Mouse (Mus musculus) CH12.LX (cell line): ENCODE measurements at regions not wholly inside any gene's neighbourhood (a gene's known extent, or its start where the extent isn't known, plus 50 kb on each side); places are given as distances from the start of the nearest gene placed in this dataset.

Source experiments
- DNase-seq: peaks from one replicate; pipeline ENCODE4 v3.0.0-alpha.2; 2013; ENCODE audit errors: extremely low read depth
- H3K27ac ChIP-seq: 2 replicates; pipeline ENCODE4 v1.5.1; 2012; ENCODE audit warnings: low read depth, mild to moderate bottlenecking, control low read depth, moderate library complexity; ENCODE audit not compliant: insufficient read depth
- H3K27me3 ChIP-seq: replicated peaks from 2 replicates; pipeline ENCODE3; 2012; ENCODE audit warnings: inconsistent platforms
- H3K36me3 ChIP-seq, 2 experiments: replicated peaks in 1 of 2; 2 replicates each; pipeline versions ENCODE3 to v1.6.1; 2012; ENCODE audit warnings: inconsistent platforms in 1 of 2, low read length in 1 of 2, mild to moderate bottlenecking in 1 of 2, mixed read lengths in 1 of 2, moderate library complexity in 1 of 2; ENCODE audit not compliant: control insufficient read depth in 1 of 2, insufficient read depth in 1 of 2
- H3K4me1 ChIP-seq, 2 experiments: 2 replicates each; pipeline ENCODE4 v1.6.1; 2012; ENCODE audit warnings: inconsistent platforms in 1 of 2, moderate library complexity in 1 of 2; ENCODE audit not compliant: insufficient read depth in 2 of 2, control insufficient read depth in 1 of 2
- H3K4me2 ChIP-seq: 2 replicates; pipeline ENCODE4 v1.6.1; 2012; ENCODE audit warnings: low read depth, mild to moderate bottlenecking, control low read depth; ENCODE audit not compliant: poor library complexity, insufficient read depth, severe bottlenecking
- H3K4me3 ChIP-seq, 3 experiments: fragments of 150-350 bp in 1 of 3; sonication (generic) in 1 of 3; replicated peaks in 1 of 3; 2 replicates each; pipeline versions ENCODE3 to v1.5.1; 2011 to 2012; ENCODE audit warnings: low read depth in 2 of 3, low read length in 2 of 3, mild to moderate bottlenecking in 2 of 3, moderate library complexity in 2 of 3, control low read depth in 1 of 3, improper control_type of control experiment in 1 of 3, inconsistent platforms in 1 of 3, mixed read lengths in 1 of 3; ENCODE audit not compliant: poor library complexity in 1 of 3
- H3K79me2 ChIP-seq: replicated peaks from 2 replicates; pipeline ENCODE4 v1.6.1; 2012; ENCODE audit warnings: mild to moderate bottlenecking, moderate library complexity; ENCODE audit not compliant: control insufficient read depth, poor library complexity, insufficient read depth, severe bottlenecking; ENCODE audit errors: extremely low read depth
- H3K9ac ChIP-seq: 2 replicates; pipeline ENCODE4 v1.6.1; 2012; ENCODE audit warnings: low read depth, mild to moderate bottlenecking, control low read depth, moderate library complexity; ENCODE audit not compliant: insufficient read depth
- H3K9me3 ChIP-seq: replicated peaks from 2 replicates; pipeline ENCODE3; 2012; ENCODE audit warnings: low read length, inconsistent platforms, mixed read lengths
- CHD1 ChIP-seq: IDR thresholded peaks from 2 replicates; pipeline ENCODE4 v1.6.1; 2012; ENCODE audit warnings: low read depth, low read length, improper control_type of control experiment, inconsistent platforms
- ELF1 ChIP-seq: IDR thresholded peaks from 2 replicates; pipeline ENCODE4 v1.6.1; 2014; ENCODE audit warnings: low read depth, mild to moderate bottlenecking, inconsistent platforms, low read length, improper control_type of control experiment
- GABPA ChIP-seq: IDR thresholded peaks from 2 replicates; pipeline ENCODE4 v1.6.1; 2012; ENCODE audit warnings: low read depth, low read length, improper control_type of control experiment, inconsistent platforms; ENCODE audit not compliant: insufficient replicate concordance
- HCFC1 ChIP-seq: IDR thresholded peaks from 2 replicates; pipeline ENCODE4 v1.6.1; 2012; ENCODE audit warnings: low read depth, mild to moderate bottlenecking, inconsistent platforms, low read length, improper control_type of control experiment
- KAT2A ChIP-seq: IDR thresholded peaks from 2 replicates; pipeline ENCODE4 v1.6.1; 2012; ENCODE audit warnings: low read length, improper control_type of control experiment, inconsistent platforms; ENCODE audit not compliant: insufficient replicate concordance
- MEF2A ChIP-seq: IDR thresholded peaks from 2 replicates; pipeline ENCODE4 v1.6.1; 2014; ENCODE audit warnings: low read depth, mild to moderate bottlenecking, inconsistent platforms, low read length, improper control_type of control experiment, borderline replicate concordance
- NELFE ChIP-seq: IDR thresholded peaks from 2 replicates; pipeline ENCODE4 v1.6.1; 2011; ENCODE audit warnings: low read depth, low read length, improper control_type of control experiment
- PAX5 ChIP-seq: IDR thresholded peaks from 2 replicates; pipeline ENCODE4 v1.6.1; 2012; ENCODE audit warnings: low read length, inconsistent platforms, mixed read lengths
- RAD21 ChIP-seq: IDR thresholded peaks from 2 replicates; pipeline ENCODE4 v1.6.1; 2011; ENCODE audit warnings: low read depth, mild to moderate bottlenecking, low read length, improper control_type of control experiment, moderate library complexity
- TCF12 ChIP-seq: IDR thresholded peaks from 2 replicates; pipeline ENCODE4 v1.6.1; 2014; ENCODE audit warnings: low read depth, mild to moderate bottlenecking, inconsistent platforms, low read length, improper control_type of control experiment
- USF1 ChIP-seq: IDR thresholded peaks from 2 replicates; pipeline ENCODE4 v1.6.1; 2014; ENCODE audit warnings: low read depth, mild to moderate bottlenecking, inconsistent platforms, low read length, improper control_type of control experiment
- USF2 ChIP-seq: conservative IDR thresholded peaks from 2 replicates; pipeline ENCODE4 v1.6.1; 2011; ENCODE audit warnings: low read depth, low read length, improper control_type of control experiment
- ZKSCAN1 ChIP-seq: IDR thresholded peaks from 2 replicates; pipeline ENCODE4 v1.6.1; 2012; ENCODE audit warnings: low read depth, inconsistent platforms, low read length, improper control_type of control experiment, borderline replicate concordance
- ZMIZ1 ChIP-seq: IDR thresholded peaks from 2 replicates; pipeline ENCODE4 v1.6.1; 2012; ENCODE audit warnings: low read depth, mild to moderate bottlenecking, inconsistent platforms, low read length, improper control_type of control experiment
- dilution Hi-C: fragments of 300-500 bp; cut with MboI; formaldehyde crosslinking; loops from 2 replicates; pipeline ENCODE4 v1.14.3; 2020; ENCODE audit warnings: low sequenced_read_pairs; ENCODE audit not compliant: extremely low pct_unique_long_range_greater_than_20kb, extremely low pct_ligation_motif_present
- in situ Hi-C: fragments of 300-500 bp; cut with MboI; formaldehyde crosslinking; loops from 3 replicates; pipeline ENCODE4 v1.14.3; 2019; ENCODE audit warnings: low sequenced_read_pairs, low pct_ligation_motif_present, low pct_unique_long_range_greater_than_20kb, mixed read lengths

- Histone ChIP-seq H3K9me3 (no peaks in the 10 kb centered on the region), H3K27ac (no peak overlapping the region), H3K4me2 (no peak overlapping the region), H3K79me2 (no peaks in the 10 kb centered on the region), H3K4me1 (peaks cover 2 to 25% of the 10 kb centered on the region in 2 experiments; a peak in 2 of 4 replicates), H3K36me3 (no peaks in the 10 kb centered on the region), H3K27me3 (peaks cover 8% of the 10 kb centered on the region), H3K9ac (no peak overlapping the region), H3K4me3 (no peak overlapping the region)
- TF ChIP-seq TCF12 (no peak), NELFE (no peak), ZMIZ1 (no peak), USF1 (no peak), ELF1 (no peak), HCFC1 (no peak), USF2 (no peak), MEF2A (no peak), CHD1 (no peak), GABPA (no peak), RAD21 (no peak)
- in situ Hi-C loops (loop anchor here (10.0 kb wide), 1 partner anchor 762 kb away; no protein-coding TSS in a partner anchor), dilution Hi-C loops (no loop called here)
- no peak for DNase-seq
These were observed 86.0 kb downstream of the Smim20 start for GRCm38 (mm10) chr5:53352852-53353251.

GRCm38 (mm10) chr5:53354296-53354695 is 87.4 kb downstream of the Smim20 start:
- dilution Hi-C loops = no loop called here
- TF ChIP-seq KAT2A (no peak), TCF12 (no peak), PAX5 (no peak), ZKSCAN1 (no peak), GABPA (no peak)
- in situ Hi-C loops = loop anchor here (10.0 kb wide), 1 partner anchor 761 kb away; no protein-coding TSS in a partner anchor

More at GRCm38 (mm10) chr5:53354296-53354695, 87.4 kb downstream of the Smim20 start:
- Histone ChIP-seq H3K27ac (no peak overlapping the region), H3K4me2 (no peak overlapping the region), H3K9me3 (no peaks in the 10 kb centered on the region), H3K27me3 (peaks cover 5% of the 10 kb centered on the region), H3K9ac (no peak overlapping the region), H3K4me3 (no peak overlapping the region), H3K4me1 (peaks cover 13 to 38% of the 10 kb centered on the region in 2 experiments), H3K79me2 (no peaks in the 10 kb centered on the region), H3K36me3 (no peaks in the 10 kb centered on the region)
- DNase-seq = no peak
